Mouse (Mus musculus) hindbrain, postnatal 0 days (tissue): ENCODE results near the gene Gpr87. TPM values are rescaled to one million over a fixed set of nuclear protein-coding genes. Genes with fewer than 3 reads are reported as not detected.
A peak's percentile ranks its signal among the peaks of the same experiment; 100 is the strongest.

ENCODE experiments used
- ATAC-seq: fragments of 200-750 bp; cut with Nextera tagmentation; 2 replicates; pipeline ENCODE4 v1.8.0; 2017; ENCODE audit warnings: mild to moderate bottlenecking, moderate TSS enrichment, moderate library complexity
- DNase-seq: peaks from one replicate; pipeline ENCODE4 v3.0.0-alpha.2; 2015; ENCODE audit warnings: low spot score
- H3K27ac ChIP-seq: fragments of 300-500 bp; sonication (generic); 2 replicates; pipeline ENCODE4 v1.5.1; 2014; ENCODE audit warnings: mild to moderate bottlenecking
- H3K27me3 ChIP-seq: fragments of 300-500 bp; sonication (generic); 2 replicates; pipeline ENCODE4 v1.6.1; 2014; ENCODE audit warnings: low read length, mixed read lengths; ENCODE audit not compliant: insufficient read depth
- H3K36me3 ChIP-seq: fragments of 300-500 bp; sonication (generic); 2 replicates; pipeline ENCODE4 v1.6.1; 2014; ENCODE audit warnings: low read length, mixed read lengths; ENCODE audit not compliant: insufficient read depth
- H3K4me1 ChIP-seq: fragments of 300-500 bp; sonication (generic); 2 replicates; pipeline ENCODE4 v1.6.1; 2014; ENCODE audit warnings: antibody characterized with exemption, low read length, mixed read lengths; ENCODE audit not compliant: insufficient read depth
- H3K4me2 ChIP-seq: fragments of 300-500 bp; sonication (generic); 2 replicates; pipeline ENCODE4 v1.6.1; 2014; ENCODE audit warnings: low read depth, mild to moderate bottlenecking, low read length, moderate library complexity, mixed read lengths
- H3K4me3 ChIP-seq: fragments of 300-500 bp; sonication (generic); 2 replicates; pipeline ENCODE4 v1.5.1; 2014; ENCODE audit warnings: low read length
- H3K9ac ChIP-seq: fragments of 300-500 bp; sonication (generic); replicated peaks from 2 replicates; pipeline ENCODE4 v1.6.1; 2014; ENCODE audit warnings: mild to moderate bottlenecking, low read length, moderate library complexity, mixed read lengths
- H3K9me3 ChIP-seq: fragments of 300-500 bp; sonication (generic); 2 replicates; pipeline ENCODE4 v1.6.1; 2016; ENCODE audit warnings: low read length, mixed read lengths
- CTCF ChIP-seq: IDR thresholded peaks from 2 replicates; pipeline ENCODE4 v1.5.1; 2016; ENCODE audit warnings: antibody characterized with exemption, control low read depth, low read depth
- WGBS: fragments of 180-500 bp; shearing (Covaris S2); extraction: QIAGEN DNeasy Blood & Tissue Kit; methylation state at CpG from one replicate; pipeline ENCODE4 v1.1.7; 2014; 5-methylcytosine and 5-hydroxymethylcytosine counted together
- polyA plus RNA-seq: library from polyadenylated mRNA; unstranded; fragments of >200 nt; fragmentation: Nextera tagmentation; extraction: Ambion mirVana; gene quantifications from 2 replicates; pipeline ENCODE4 v1.2.1, GENCODE M21; 2015
- total RNA-seq: library from RNA; depleted of rRNA; stranded (reverse); fragments of >200 nt; gene quantifications from 2 replicates; pipeline ENCODE4 v1.2.3, GENCODE M21; 2014

Gpr87 gene
- total and polyA plus RNA-seq, 2 experiments from 2014 or later, result 0.13 TPM; not detected in 1

DNA sequence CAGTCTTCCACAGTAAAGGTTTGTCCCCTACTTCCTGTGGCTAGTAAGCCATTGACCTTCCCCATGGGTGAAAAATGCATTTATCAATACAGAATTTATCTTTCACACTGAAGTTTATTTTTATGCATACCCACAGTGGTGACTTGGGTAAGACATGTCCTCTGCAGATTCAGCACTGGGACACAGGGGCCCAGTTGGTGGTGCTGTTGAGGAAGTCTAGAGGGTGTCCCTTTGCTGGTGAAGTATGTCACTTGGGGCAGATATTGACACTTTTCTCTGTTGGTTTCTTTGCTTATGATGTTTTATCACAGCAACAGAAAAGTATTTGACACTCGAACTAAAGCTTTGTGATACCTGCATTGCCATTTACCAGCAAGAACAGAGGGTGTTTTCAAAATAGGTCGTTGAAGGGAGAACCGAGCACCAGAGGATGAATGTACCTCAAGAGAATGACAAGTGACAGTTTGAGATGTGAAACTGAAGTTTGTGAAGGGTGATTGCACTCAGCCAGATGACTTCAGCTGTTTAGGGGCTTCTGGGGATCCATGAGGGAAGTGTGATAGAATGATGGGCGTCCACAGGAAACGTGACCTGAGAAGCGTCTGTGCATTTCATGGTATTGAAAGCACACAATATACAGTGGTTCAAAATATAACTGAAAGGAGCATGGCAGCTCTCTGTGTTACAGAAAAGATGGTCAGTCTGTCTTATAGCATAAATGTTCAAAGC, 20.3 kb downstream of the Gpr87 start:
- H3K27me3 ChIP-seq, result no peaks in the 10 kb centered on the region
- H3K9ac ChIP-seq, result no peak overlapping the region
- ATAC-seq (no peak), DNase-seq (no peak)
- H3K36me3 ChIP-seq, result no peaks in the 10 kb centered on the region
- H3K27ac ChIP-seq, result no peak overlapping the region
- WGBS, result 80% methylated on average over 6 of the region's 6 CpGs
- no peaks in the 10 kb centered on the region for H3K4me1 ChIP-seq
- no peak overlapping the region for H3K4me2 ChIP-seq
- H3K4me3 ChIP-seq, result no peak overlapping the region
- TF ChIP-seq CTCF, result no peak
- no peaks in the 10 kb centered on the region for H3K9me3 ChIP-seq

DNA sequence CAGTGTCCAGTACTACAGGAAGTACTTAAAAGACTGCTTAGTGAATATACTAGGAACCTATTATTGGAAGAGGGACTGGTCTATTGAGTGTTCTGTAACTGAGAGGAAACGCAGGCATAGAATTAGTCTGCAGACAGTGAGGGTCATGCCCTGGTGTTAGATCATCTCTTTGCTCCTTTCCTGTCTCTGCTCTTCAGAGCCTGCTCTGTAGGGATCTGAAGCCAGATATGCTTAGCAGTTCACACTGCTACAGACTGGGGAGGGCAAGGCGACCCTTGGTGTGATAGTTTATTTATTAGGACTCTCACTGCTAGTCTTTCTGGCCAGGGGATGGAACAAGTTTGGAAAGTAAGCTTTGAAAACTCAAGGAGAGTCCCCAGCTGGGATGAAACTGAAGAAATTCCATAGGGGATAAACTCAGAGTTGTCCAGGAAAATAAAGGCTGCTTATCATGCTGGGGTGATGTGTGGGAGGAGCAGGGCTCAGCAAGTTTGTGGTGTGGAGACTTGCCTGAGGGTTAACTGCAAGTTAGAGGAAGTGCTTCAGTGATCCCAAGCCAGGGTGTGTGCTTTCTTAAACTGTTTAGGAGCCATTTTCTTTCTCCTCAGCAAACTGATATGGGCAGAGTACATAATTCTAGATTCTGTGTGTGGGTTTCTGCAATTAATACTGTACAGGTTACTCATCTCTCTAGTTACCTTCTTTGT, 24.8 kb downstream of the Gpr87 start:
- TF ChIP-seq CTCF, result no peak
- 67% methylated on average over 2 of the region's 2 CpGs for WGBS
- DNase-seq, result no peak
- H3K4me3 ChIP-seq, result no peak overlapping the region
- no peaks in the 10 kb centered on the region for H3K36me3 ChIP-seq
- no peak overlapping the region for H3K9ac ChIP-seq
- H3K27me3 ChIP-seq, result no peaks in the 10 kb centered on the region
- H3K4me1 ChIP-seq, result no peaks in the 10 kb centered on the region
- H3K27ac ChIP-seq, result no peak overlapping the region
- ATAC-seq, result no peak
- H3K9me3 ChIP-seq, result no peaks in the 10 kb centered on the region
- no peak overlapping the region for H3K4me2 ChIP-seq

- TF ChIP-seq CTCF, result peak; percentile 5; the same call in 1 of the 2 replicates
- WGBS, result 62% methylated on average over 4 of the region's 4 CpGs
- ATAC-seq, result peak; percentile 35; the same call in 1 of the 2 replicates
These were observed 25.7 kb downstream of the Gpr87 start for GRCm38 (mm10) chr3:59169215-59169614.

GRCm38 (mm10) chr3:59168476-59168875, 26.4 kb downstream of the Gpr87 start:
- no peak overlapping the region for H3K27ac ChIP-seq
- WGBS, result 89% methylated on average over 6 of the region's 6 CpGs
- 0 out of 2 replicates have a peak, but pooled peaks have one; percentile 5 for TF ChIP-seq CTCF

More at GRCm38 (mm10) chr3:59169215-59169614, 25.7 kb downstream of the Gpr87 start:
- H3K9me3 ChIP-seq, result no peaks in the 10 kb centered on the region
- H3K4me3 ChIP-seq, result no peak overlapping the region
- H3K4me1 ChIP-seq, result no peaks in the 10 kb centered on the region
- H3K36me3 ChIP-seq, result no peaks in the 10 kb centered on the region
- H3K4me2 ChIP-seq, result no peak overlapping the region
- no peaks in the 10 kb centered on the region for H3K27me3 ChIP-seq
- H3K27ac ChIP-seq, result no peak overlapping the region
- DNase-seq, result no peak
- no peak overlapping the region for H3K9ac ChIP-seq

GRCm38 (mm10) chr3:59167417-59168054, 27.4 kb downstream of the Gpr87 start:
- no peaks in the 10 kb centered on the region for H3K4me1 ChIP-seq
- no peaks in the 10 kb centered on the region for H3K9me3 ChIP-seq
- 89% methylated on average over 2 of the region's 2 CpGs for WGBS
- DNase-seq (no peak), ATAC-seq (no peak)
- H3K27me3 ChIP-seq, result no peaks in the 10 kb centered on the region
- H3K27ac ChIP-seq, result no peak overlapping the region
- no peaks in the 10 kb centered on the region for H3K36me3 ChIP-seq
- H3K4me2 ChIP-seq, result no peak overlapping the region
- TF ChIP-seq CTCF, result no peak
- no peak overlapping the region for H3K9ac ChIP-seq
- no peak overlapping the region for H3K4me3 ChIP-seq

More at GRCm38 (mm10) chr3:59168476-59168875, 26.4 kb downstream of the Gpr87 start:
- Histone ChIP-seq H3K27me3 (no peaks in the 10 kb centered on the region), H3K4me1 (no peaks in the 10 kb centered on the region), H3K4me3 (no peak overlapping the region), H3K9ac (no peak overlapping the region), H3K4me2 (no peak overlapping the region), H3K9me3 (no peaks in the 10 kb centered on the region), H3K36me3 (no peaks in the 10 kb centered on the region)
- ATAC-seq (no peak), DNase-seq (no peak)

DNA sequence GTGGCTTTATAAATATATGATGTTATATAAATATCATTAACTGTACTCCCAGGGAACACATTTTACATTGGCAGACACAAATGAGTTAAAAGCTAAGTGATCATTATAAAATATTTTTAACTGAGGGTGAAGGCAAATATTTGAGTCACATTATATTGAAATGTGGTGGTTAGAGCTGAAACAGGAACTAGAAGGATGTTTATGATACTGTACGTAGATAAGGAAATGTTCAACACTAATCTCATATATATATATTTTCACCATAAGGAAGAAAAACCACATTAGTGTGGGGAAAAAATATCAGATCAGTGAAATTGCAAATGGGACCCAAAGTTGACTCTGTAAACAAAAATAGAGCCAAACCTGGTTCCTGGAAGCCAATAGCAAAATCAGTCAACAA, 34.4 kb downstream of the Gpr87 start:
- ATAC-seq (no peak), DNase-seq (no peak)
- 93% methylated on average over 1 of the region's 1 CpGs for WGBS
- no peaks in the 10 kb centered on the region for H3K9me3 ChIP-seq
- no peaks in the 10 kb centered on the region for H3K36me3 ChIP-seq
- TF ChIP-seq CTCF, result no peak
- no peaks in the 10 kb centered on the region for H3K27me3 ChIP-seq
- no peak overlapping the region for H3K27ac ChIP-seq
- no peak overlapping the region for H3K4me2 ChIP-seq
- H3K4me3 ChIP-seq, result no peak overlapping the region
- H3K4me1 ChIP-seq, result no peaks in the 10 kb centered on the region
- no peak overlapping the region for H3K9ac ChIP-seq
